Mouse (Mus musculus): ENCODE results near the gene Tbc1d22a. TPM values are rescaled to one million over a fixed set of nuclear protein-coding genes. Genes with fewer than 3 reads are reported as not detected.

Tbc1d22a gene
- polyA plus RNA-seq, 1 experiment: 12.8 TPM

- no peak overlapping the region for H3K4me3 ChIP-seq (ENCODE audit: insufficient read depth, low read length)
- H3K4me1 ChIP-seq (ENCODE audit: control insufficient read depth, insufficient read depth, low read length): no peaks in the 10 kb centered on the region
- TF ChIP-seq CTCF (IDR thresholded peaks at IDR 0.05; ENCODE audit: borderline replicate concordance, insufficient read depth, low read length): peak; percentile 78; the same call in 1 of the 2 replicates
- TF ChIP-seq POLR2A (IDR thresholded peaks at IDR 0.05; ENCODE audit: low read depth, low read length): no peak
- H3K27ac ChIP-seq (ENCODE audit: insufficient read depth, low read length): no peak overlapping the region
Measured at GRCm38 (mm10) chr15:86250269-86250668, 36.0 kb downstream of the Tbc1d22a start.

- no peaks in the 10 kb centered on the region for H3K4me1 ChIP-seq (ENCODE audit: control insufficient read depth, insufficient read depth, low read length)
- H3K4me3 ChIP-seq (ENCODE audit: insufficient read depth, low read length): no peak overlapping the region
- TF ChIP-seq POLR2A (IDR thresholded peaks at IDR 0.05; ENCODE audit: low read depth, low read length) (no peak), CTCF (IDR thresholded peaks at IDR 0.05; ENCODE audit: borderline replicate concordance, insufficient read depth, low read length) (no peak)
- H3K27ac ChIP-seq (ENCODE audit: insufficient read depth, low read length): no peak overlapping the region
Measured at GRCm38 (mm10) chr15:86252130-86252529, 37.9 kb downstream of the Tbc1d22a start.

- no peak overlapping the region for H3K4me3 ChIP-seq (ENCODE audit: insufficient read depth, low read length)
- H3K27ac ChIP-seq (ENCODE audit: insufficient read depth, low read length): no peak overlapping the region
- no peaks in the 10 kb centered on the region for H3K4me1 ChIP-seq (ENCODE audit: control insufficient read depth, insufficient read depth, low read length)
- TF ChIP-seq POLR2A (IDR thresholded peaks at IDR 0.05; ENCODE audit: low read depth, low read length): no peak
- TF ChIP-seq CTCF (IDR thresholded peaks at IDR 0.05; ENCODE audit: borderline replicate concordance, insufficient read depth, low read length): no peak
Measured at GRCm38 (mm10) chr15:86252684-86253083, 38.4 kb downstream of the Tbc1d22a start.

DNA sequence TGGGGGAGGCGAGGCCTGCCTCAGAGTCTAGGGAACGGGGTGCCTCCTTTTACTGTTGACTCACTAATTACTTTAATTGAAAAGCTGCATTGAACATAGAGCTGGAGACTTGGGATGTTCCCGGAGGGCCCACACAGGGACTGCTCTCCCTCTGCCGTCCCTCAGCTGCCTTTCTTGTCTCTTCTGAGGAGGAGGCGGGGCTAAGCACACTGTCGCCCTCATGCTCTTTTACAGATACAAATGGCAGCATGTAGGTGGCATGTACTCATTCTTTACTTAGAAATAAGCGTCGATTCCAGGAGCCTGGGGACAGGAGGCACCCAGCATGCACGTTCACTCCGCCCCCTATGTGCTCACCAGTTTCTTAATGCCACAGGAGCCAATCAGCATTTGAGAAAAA is 39.2 kb downstream of the Tbc1d22a start:
- Histone ChIP-seq H3K4me1 (ENCODE audit: control insufficient read depth, insufficient read depth, low read length) (no peaks in the 10 kb centered on the region), H3K4me3 (ENCODE audit: insufficient read depth, low read length) (no peak overlapping the region), H3K27ac (ENCODE audit: insufficient read depth, low read length) (no peak overlapping the region)
- TF ChIP-seq CTCF (IDR thresholded peaks at IDR 0.05; ENCODE audit: borderline replicate concordance, insufficient read depth, low read length): no peak

GRCm38 (mm10) chr15:86256201-86256600 is 41.9 kb downstream of the Tbc1d22a start:
- TF ChIP-seq CTCF (IDR thresholded peaks at IDR 0.05; ENCODE audit: borderline replicate concordance, insufficient read depth, low read length): no peak
- no peak for TF ChIP-seq POLR2A (IDR thresholded peaks at IDR 0.05; ENCODE audit: low read depth, low read length)
- H3K4me1 ChIP-seq (ENCODE audit: control insufficient read depth, insufficient read depth, low read length): no peaks in the 10 kb centered on the region
- no peak overlapping the region for H3K27ac ChIP-seq (ENCODE audit: insufficient read depth, low read length)
- no peak overlapping the region for H3K4me3 ChIP-seq (ENCODE audit: insufficient read depth, low read length)

- TF ChIP-seq POLR2A (IDR thresholded peaks at IDR 0.05; ENCODE audit: low read depth, low read length) (no peak), CTCF (IDR thresholded peaks at IDR 0.05; ENCODE audit: borderline replicate concordance, insufficient read depth, low read length) (no peak)
- H3K27ac ChIP-seq (ENCODE audit: insufficient read depth, low read length): no peak overlapping the region
- H3K4me1 ChIP-seq (ENCODE audit: control insufficient read depth, insufficient read depth, low read length): no peaks in the 10 kb centered on the region
- H3K4me3 ChIP-seq (ENCODE audit: insufficient read depth, low read length): no peak overlapping the region
Measured at GRCm38 (mm10) chr15:86256728-86257179, 42.5 kb downstream of the Tbc1d22a start.

- TF ChIP-seq CTCF (IDR thresholded peaks at IDR 0.05; ENCODE audit: borderline replicate concordance, insufficient read depth, low read length) (no peak), POLR2A (IDR thresholded peaks at IDR 0.05; ENCODE audit: low read depth, low read length) (no peak)
- no peaks in the 10 kb centered on the region for H3K4me1 ChIP-seq (ENCODE audit: control insufficient read depth, insufficient read depth, low read length)
- H3K27ac ChIP-seq (ENCODE audit: insufficient read depth, low read length): no peak overlapping the region
- no peak overlapping the region for H3K4me3 ChIP-seq (ENCODE audit: insufficient read depth, low read length)
Measured at GRCm38 (mm10) chr15:86257916-86258685, 43.8 kb downstream of the Tbc1d22a start.

DNA sequence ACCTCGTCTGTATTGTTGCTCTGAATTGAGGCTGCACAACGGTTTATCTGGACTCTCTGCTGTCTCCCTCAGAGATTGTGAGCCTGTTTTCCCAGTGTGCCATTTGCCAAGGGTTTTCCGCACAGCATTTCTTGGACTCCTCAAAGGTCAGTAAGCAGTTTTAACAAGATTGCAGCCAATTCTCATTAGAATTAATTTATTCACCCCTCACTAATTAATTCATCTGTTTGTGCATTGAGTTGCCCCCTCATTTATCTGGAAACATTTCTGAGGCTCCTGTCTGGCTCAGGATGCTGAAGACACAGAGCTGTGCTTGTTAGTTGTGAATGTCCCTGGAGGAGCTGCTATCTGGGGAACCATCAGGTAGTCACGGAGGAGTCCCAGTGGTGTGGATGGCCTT is 45.0 kb downstream of the Tbc1d22a start:
- Histone ChIP-seq H3K27ac (ENCODE audit: insufficient read depth, low read length) (no peak overlapping the region), H3K4me3 (ENCODE audit: insufficient read depth, low read length) (no peak overlapping the region), H3K4me1 (ENCODE audit: control insufficient read depth, insufficient read depth, low read length) (no peaks in the 10 kb centered on the region)
- TF ChIP-seq POLR2A (IDR thresholded peaks at IDR 0.05; ENCODE audit: low read depth, low read length) (no peak), CTCF (IDR thresholded peaks at IDR 0.05; ENCODE audit: borderline replicate concordance, insufficient read depth, low read length) (no peak)

- TF ChIP-seq CTCF (IDR thresholded peaks at IDR 0.05; ENCODE audit: borderline replicate concordance, insufficient read depth, low read length) (no peak), POLR2A (IDR thresholded peaks at IDR 0.05; ENCODE audit: low read depth, low read length) (no peak)
- Histone ChIP-seq H3K4me3 (ENCODE audit: insufficient read depth, low read length) (no peak overlapping the region), H3K4me1 (ENCODE audit: control insufficient read depth, insufficient read depth, low read length) (0 out of 2 replicates have a peak, but pooled peaks cover 2% of the 10 kb centered on the region), H3K27ac (ENCODE audit: insufficient read depth, low read length) (no peak overlapping the region)
Measured at GRCm38 (mm10) chr15:86260111-86260510, 45.9 kb downstream of the Tbc1d22a start.

DNA sequence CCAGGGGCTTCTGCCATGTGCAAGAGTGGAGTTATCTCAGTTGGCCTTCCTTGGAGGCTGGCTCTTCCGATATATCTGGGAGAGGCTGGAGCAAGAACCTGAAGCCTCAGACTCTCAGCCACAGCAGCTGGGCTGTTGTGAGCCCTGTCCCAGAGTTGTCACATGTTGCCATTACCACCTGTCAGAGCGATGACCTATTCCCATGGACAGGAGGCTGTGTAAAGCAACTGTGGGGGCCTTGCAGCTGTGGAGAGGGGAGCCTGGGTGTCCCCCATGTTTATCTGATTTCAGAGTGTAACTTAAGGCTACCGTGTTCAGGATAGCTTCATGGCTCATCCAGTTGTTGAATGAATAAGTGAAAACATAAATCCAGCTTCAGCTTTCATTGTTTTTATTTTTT is 50.1 kb downstream of the Tbc1d22a start:
- TF ChIP-seq POLR2A (IDR thresholded peaks at IDR 0.05; ENCODE audit: low read depth, low read length) (no peak), CTCF (IDR thresholded peaks at IDR 0.05; ENCODE audit: borderline replicate concordance, insufficient read depth, low read length) (no peak)
- Histone ChIP-seq H3K4me1 (ENCODE audit: control insufficient read depth, insufficient read depth, low read length) (0 out of 2 replicates have a peak, but pooled peaks cover 2% of the 10 kb centered on the region), H3K4me3 (ENCODE audit: insufficient read depth, low read length) (no peak overlapping the region), H3K27ac (ENCODE audit: insufficient read depth, low read length) (no peak overlapping the region)
